Mouse (Mus musculus) lung, postnatal 0 days (tissue): Measurements from ENCODE around the gene Ppara. TPM values are rescaled to one million over a fixed set of nuclear protein-coding genes. Genes with fewer than 3 reads are reported as not detected.
A peak's percentile ranks its signal among the peaks of the same experiment; 100 is the strongest.

ENCODE experiments used
- ATAC-seq: fragments of 200-750 bp; cut with Nextera tagmentation; 2 replicates; pipeline ENCODE4 v1.8.0; 2017; ENCODE audit warnings: moderate library complexity
- DNase-seq: peaks from one replicate; pipeline ENCODE4 v3.0.0-alpha.2; 2016; ENCODE audit warnings: low spot score
- H3K27ac ChIP-seq: fragments of 300-500 bp; sonication (generic); 2 replicates; pipeline ENCODE4 v1.5.1; 2014; ENCODE audit warnings: antibody characterized with exemption, mild to moderate bottlenecking, low read length, mixed read lengths
- H3K27me3 ChIP-seq: fragments of 300-500 bp; sonication (generic); replicated peaks from 2 replicates; pipeline ENCODE4 v1.6.1; 2014; ENCODE audit warnings: low read length, mixed read lengths; ENCODE audit not compliant: insufficient read depth
- H3K36me3 ChIP-seq: fragments of 300-500 bp; sonication (generic); 2 replicates; pipeline ENCODE4 v1.6.1; 2014; ENCODE audit warnings: low read length, mixed read lengths; ENCODE audit not compliant: insufficient read depth
- H3K4me1 ChIP-seq: fragments of 300-500 bp; sonication (generic); 2 replicates; pipeline ENCODE4 v1.6.1; 2014; ENCODE audit warnings: antibody characterized with exemption, low read depth, low read length, mixed read lengths; ENCODE audit not compliant: insufficient read depth
- H3K4me2 ChIP-seq: fragments of 300-500 bp; sonication (generic); replicated peaks from 2 replicates; pipeline ENCODE4 v1.6.1; 2014; ENCODE audit warnings: low read depth, mild to moderate bottlenecking, low read length, moderate library complexity, mixed read lengths
- H3K4me3 ChIP-seq: fragments of 300-500 bp; sonication (generic); 2 replicates; pipeline ENCODE4 v1.5.1; 2014; ENCODE audit warnings: low read depth, low read length
- H3K9ac ChIP-seq: fragments of 300-500 bp; sonication (generic); replicated peaks from 2 replicates; pipeline ENCODE4 v1.6.1; 2014; ENCODE audit warnings: low read depth, mild to moderate bottlenecking
- H3K9me3 ChIP-seq: fragments of 300-500 bp; sonication (generic); 2 replicates; pipeline ENCODE4 v1.6.1; 2016; ENCODE audit warnings: low read length, mixed read lengths
- CTCF ChIP-seq: IDR thresholded peaks from 2 replicates; pipeline ENCODE4 v1.5.1; 2016; ENCODE audit warnings: antibody characterized with exemption, mild to moderate bottlenecking
- EP300 ChIP-seq: IDR thresholded peaks from 2 replicates; pipeline ENCODE4 v1.6.1; 2016; ENCODE audit warnings: antibody characterized with exemption, mild to moderate bottlenecking, control low read depth
- WGBS: fragments of 180-500 bp; shearing (Covaris S2); extraction: QIAGEN DNeasy Blood & Tissue Kit; methylation state at CpG from one replicate; pipeline ENCODE4 v1.1.7; 2014; 5-methylcytosine and 5-hydroxymethylcytosine counted together
- polyA plus RNA-seq: library from polyadenylated mRNA; unstranded; fragments of >200 nt; fragmentation: Nextera tagmentation; extraction: Ambion mirVana; gene quantifications from 2 replicates; pipeline ENCODE4 v1.2.1, GENCODE M21; 2015

The Ppara gene
- polyA plus RNA-seq, 1 experiment from 2014 or later: 5.1 TPM

GRCm38 (mm10) chr15:85699452-85699851, 35.3 kb upstream of the Ppara start:
- Histone ChIP-seq H3K27ac (no peak overlapping the region), H3K9me3 (no peaks in the 10 kb centered on the region), H3K4me1 (0 out of 2 replicates have a peak, but pooled peaks cover 8% of the 10 kb centered on the region), H3K36me3 (peaks cover 60% of the 10 kb centered on the region), H3K9ac (no peak overlapping the region), H3K4me3 (no peak overlapping the region), H3K27me3 (no peaks in the 10 kb centered on the region), H3K4me2 (no peak overlapping the region)
- DNase-seq: no peak
- WGBS: 88% methylated on average over 5 of the region's 5 CpGs
- ATAC-seq: no peak
- TF ChIP-seq EP300: no peak
- no peak for TF ChIP-seq CTCF

- no peaks in the 10 kb centered on the region for H3K9me3 ChIP-seq
- peaks cover 55% of the 10 kb centered on the region for H3K36me3 ChIP-seq
- TF ChIP-seq EP300 (no peak), CTCF (no peak)
- 0 out of 2 replicates have a peak, but pooled peaks cover 8% of the 10 kb centered on the region for H3K4me1 ChIP-seq
- WGBS: 85% methylated on average over 13 of the region's 13 CpGs
- no peak for ATAC-seq
- no peak overlapping the region for H3K27ac ChIP-seq
- DNase-seq: no peak
- H3K4me2 ChIP-seq: no peak overlapping the region
- no peak overlapping the region for H3K9ac ChIP-seq
- no peaks in the 10 kb centered on the region for H3K27me3 ChIP-seq
- no peak overlapping the region for H3K4me3 ChIP-seq
These were observed 34.8 kb upstream of the Ppara start for GRCm38 (mm10) chr15:85699862-85700501.

DNA sequence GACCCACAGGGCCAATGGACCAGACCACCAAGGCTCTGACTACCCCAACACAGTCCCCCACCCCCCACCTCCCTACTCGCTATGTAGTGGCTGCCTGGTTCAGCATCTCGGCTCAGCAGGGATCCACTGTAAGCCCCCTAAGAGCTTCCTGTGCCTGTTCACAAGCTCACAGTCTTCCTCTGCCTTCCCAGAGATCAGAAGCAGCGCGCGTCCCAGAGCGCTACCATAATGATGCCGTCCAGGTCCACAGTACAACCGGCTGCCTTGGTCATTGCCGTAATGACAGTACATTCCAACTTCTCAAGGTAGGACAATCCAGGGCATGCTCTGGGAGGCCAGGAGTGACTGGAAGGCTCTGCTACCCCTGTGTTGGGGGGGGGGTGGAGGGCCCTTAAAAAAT, 34.1 kb upstream of the Ppara start:
- no peak overlapping the region for H3K9ac ChIP-seq
- TF ChIP-seq EP300 (no peak), CTCF (no peak)
- no peak overlapping the region for H3K27ac ChIP-seq
- H3K9me3 ChIP-seq: no peaks in the 10 kb centered on the region
- no peak overlapping the region for H3K4me2 ChIP-seq
- ATAC-seq (no peak), DNase-seq (no peak)
- no peaks in the 10 kb centered on the region for H3K27me3 ChIP-seq
- H3K4me3 ChIP-seq: no peak overlapping the region
- H3K4me1 ChIP-seq: 0 out of 2 replicates have a peak, but pooled peaks cover 8% of the 10 kb centered on the region
- 84% methylated on average over 9 of the region's 9 CpGs for WGBS
- H3K36me3 ChIP-seq: peaks cover 48% of the 10 kb centered on the region

DNA sequence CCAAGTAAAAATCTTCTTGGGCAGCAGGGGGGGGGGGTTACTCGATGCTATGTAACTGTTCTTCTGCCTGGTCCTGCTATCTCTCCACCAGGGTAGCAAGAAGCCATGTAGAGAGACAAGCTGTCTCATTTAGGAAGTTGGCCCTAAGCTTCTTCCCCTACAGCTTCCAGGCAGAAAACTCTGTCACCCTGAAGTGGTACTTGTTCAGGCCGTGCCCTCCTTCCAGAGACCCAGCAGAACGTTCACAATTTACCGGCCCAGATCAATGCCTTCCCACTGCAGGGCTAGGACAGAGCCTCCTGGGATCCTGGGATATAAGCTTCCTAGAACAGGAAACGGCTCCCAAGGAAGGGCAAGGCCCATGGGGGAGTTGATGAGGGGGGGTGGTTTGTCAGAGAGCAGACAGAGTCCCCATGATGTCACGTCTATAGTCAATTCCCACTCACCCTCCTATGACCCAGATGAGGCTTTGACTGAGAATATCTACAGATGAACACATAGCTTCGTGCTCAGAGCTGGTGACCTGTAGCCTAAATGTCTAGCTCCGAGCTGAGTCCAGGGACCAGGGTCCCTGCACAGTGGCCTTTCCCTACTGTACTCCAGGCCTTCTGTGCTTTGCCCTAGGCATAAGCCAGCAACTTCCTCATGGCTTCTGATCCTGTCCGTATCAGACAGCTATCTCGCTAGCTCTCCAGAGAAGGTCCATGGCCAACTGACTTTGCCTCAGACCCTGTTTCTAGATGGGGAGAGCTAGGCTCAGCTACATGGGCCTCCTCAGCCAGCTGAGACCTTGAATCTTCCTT, 33.5 kb upstream of the Ppara start:
- H3K4me1 ChIP-seq: 0 out of 2 replicates have a peak, but pooled peaks cover 8% of the 10 kb centered on the region
- TF ChIP-seq EP300: no peak
- no peak for TF ChIP-seq CTCF
- whole genome bisulfite sequencing: 66% methylated on average over 10 of the region's 10 CpGs

GRCm38 (mm10) chr15:85702411-85702951, 32.3 kb upstream of the Ppara start:
- H3K4me3 ChIP-seq: no peak overlapping the region
- H3K36me3 ChIP-seq: peaks cover 38% of the 10 kb centered on the region
- peak overlapping the region; percentile 69 for H3K27ac ChIP-seq
- no peaks in the 10 kb centered on the region for H3K9me3 ChIP-seq
- ATAC-seq (peak; percentile 56), DNase-seq (peak; percentile 52)
- TF ChIP-seq CTCF (no peak), EP300 (no peak)
- 81% methylated on average over 10 of the region's 13 CpGs for WGBS
- H3K27me3 ChIP-seq: no peaks in the 10 kb centered on the region
- 0 out of 2 replicates have a peak, but pooled peaks cover 8% of the 10 kb centered on the region for H3K4me1 ChIP-seq
- H3K9ac ChIP-seq: no peak overlapping the region
- no peak overlapping the region for H3K4me2 ChIP-seq

More for the DNA sequence above, 33.5 kb upstream of the Ppara start:
- Histone ChIP-seq H3K9me3 (no peaks in the 10 kb centered on the region), H3K27ac (0 out of 2 replicates have a peak overlapping the region, but pooled peaks have one; percentile 26), H3K27me3 (no peaks in the 10 kb centered on the region), H3K4me3 (no peak overlapping the region), H3K9ac (no peak overlapping the region), H3K4me2 (no peak overlapping the region), H3K36me3 (peaks cover 43% of the 10 kb centered on the region)
- ATAC-seq: peak; percentile 25; the same call in 1 of the 2 replicates
- no peak for DNase-seq

DNA sequence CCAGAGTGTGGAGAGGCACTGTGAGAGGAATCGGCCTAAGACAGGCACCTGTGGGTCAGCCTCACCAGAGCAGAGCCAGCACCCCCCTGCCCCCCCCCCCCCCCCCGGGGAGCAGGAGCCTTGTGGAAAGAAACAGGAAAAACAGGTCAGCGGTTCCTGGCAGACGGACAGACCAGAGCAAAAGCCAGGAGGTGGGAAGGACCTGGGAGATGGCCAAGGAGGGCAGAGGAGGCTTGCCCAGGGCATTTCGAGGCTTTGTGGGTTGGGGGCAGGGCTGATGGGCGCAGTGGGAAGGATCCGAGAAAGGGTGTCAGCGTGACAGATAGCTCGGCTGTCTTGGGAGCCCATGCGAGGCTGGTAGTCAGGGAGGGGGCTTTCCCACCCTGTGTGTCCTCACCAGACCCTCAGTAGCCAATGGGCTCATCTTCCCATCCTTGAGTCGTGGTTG, 31.6 kb upstream of the Ppara start:
- Histone ChIP-seq H3K36me3 (peaks cover 38% of the 10 kb centered on the region), H3K4me3 (no peak overlapping the region), H3K27me3 (no peaks in the 10 kb centered on the region), H3K9me3 (no peaks in the 10 kb centered on the region), H3K4me2 (no peak overlapping the region), H3K4me1 (0 out of 2 replicates have a peak, but pooled peaks cover 8% of the 10 kb centered on the region), H3K27ac (0 out of 2 replicates have a peak overlapping the region, but pooled peaks have one; percentile 69), H3K9ac (no peak overlapping the region)
- ATAC-seq (peak; percentile 66), DNase-seq (peak; percentile 85)
- no peak for TF ChIP-seq EP300
- TF ChIP-seq CTCF: no peak
- WGBS: 51% methylated on average over 10 of the region's 11 CpGs
